Mouse (Mus musculus): Measurements from ENCODE around the gene Pde11a.
A peak's percentile ranks its signal among the peaks of the same experiment; 100 is the strongest.

Gene Pde11a

DNA sequence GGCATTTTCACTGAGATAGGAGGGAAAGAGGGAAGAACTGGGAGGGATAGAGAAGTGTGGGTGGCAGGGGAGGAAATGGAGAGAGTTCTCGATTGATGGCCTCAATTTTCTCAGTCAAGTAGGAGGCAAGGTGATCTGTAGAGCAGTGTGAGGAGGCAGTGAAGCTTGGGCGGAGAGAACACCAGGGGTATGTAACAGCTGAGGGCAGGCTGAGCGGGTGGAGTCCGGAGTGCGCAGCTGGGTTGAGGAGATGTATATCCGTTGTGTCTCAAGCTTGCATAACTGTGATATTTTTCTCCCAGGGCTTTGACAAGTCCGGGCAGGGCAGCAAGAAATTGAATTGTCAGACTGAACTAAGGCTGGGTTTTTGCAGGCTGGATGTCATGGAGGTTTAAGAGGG, 281.0 kb downstream of the Pde11a start:
- no peak for DNase-seq (ENCODE audit: low spot score in 2 of 2)

DNA sequence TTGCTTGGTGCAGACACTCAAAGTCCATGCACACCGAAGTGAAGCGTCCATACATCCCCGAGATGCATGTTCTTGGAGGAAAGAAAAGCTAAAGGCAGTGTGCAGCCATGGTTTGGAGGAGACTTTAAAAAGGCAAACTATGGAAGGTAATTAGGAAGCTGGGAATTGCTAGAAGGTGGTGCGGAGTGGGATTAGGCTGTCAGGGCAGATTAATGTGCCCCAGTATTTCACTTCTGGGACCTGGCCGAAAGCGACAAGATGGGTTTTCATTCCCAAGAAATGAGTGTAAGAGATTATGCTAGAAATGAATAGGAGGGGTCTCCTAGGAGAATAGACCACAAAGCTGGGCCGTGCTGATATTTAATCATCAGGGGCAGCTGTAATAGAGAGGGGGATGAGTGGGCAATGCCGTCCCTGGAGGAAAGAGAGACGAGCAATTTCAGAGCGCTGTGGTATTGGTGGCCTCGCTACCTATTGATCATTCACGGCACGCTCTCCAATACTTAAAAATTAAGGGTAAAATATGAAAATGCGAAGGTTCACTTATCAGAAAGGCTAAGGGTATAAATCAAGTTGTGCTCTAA, 284.7 kb downstream of the Pde11a start:
- DNase-seq (ENCODE audit: low spot score in 2 of 2): no peak

DNA sequence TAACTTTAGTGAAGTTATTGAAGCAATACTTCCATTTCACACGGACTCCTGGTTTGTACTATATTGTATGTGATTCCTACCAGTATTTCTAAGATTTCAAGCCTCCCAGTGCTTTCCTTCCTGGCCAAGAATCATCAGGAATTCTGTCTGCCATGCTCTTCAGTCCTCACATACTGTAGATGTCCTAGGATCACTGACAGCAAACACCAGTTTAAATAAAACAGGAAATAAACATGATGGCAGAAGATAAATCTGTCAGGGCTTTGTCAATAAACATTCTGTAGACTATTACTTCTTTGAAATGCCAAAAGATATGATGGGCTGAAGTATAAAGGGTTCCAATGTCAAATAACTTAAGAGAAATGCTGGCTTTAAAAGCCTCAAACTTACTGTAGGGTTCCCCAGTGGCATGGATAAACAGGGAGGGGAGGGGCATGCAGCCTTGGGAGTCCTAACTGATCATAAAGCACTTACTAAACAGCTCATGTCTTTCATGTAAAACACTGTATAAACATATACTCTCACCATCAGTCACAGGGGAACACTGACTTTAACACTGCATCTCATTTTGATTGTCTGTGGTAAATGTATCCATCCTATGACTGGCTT, 285.6 kb downstream of the Pde11a start:
- no peak for DNase-seq (ENCODE audit: low spot score in 2 of 2)

DNA sequence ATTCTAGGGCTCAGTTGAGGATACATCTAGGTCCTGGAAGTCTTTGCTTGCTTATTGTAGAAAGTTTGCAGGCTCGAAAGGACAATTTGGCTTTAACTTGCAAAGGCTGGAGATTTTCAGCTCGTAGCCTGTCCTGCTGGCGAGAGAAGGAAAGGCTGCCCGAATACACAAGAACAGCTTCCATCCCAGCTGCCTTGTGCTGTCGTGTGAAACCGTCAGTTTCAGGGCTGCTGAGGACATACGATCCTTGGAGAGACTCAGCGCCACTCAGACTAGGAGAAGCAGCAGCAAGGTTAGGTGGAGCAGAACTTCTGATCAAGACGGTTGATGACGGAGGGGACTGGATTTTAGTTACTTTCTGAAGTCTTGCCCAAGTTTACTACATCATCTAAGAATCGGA, 287.2 kb downstream of the Pde11a start:
- DNase-seq (ENCODE audit: low spot score in 2 of 2): no peak

DNA sequence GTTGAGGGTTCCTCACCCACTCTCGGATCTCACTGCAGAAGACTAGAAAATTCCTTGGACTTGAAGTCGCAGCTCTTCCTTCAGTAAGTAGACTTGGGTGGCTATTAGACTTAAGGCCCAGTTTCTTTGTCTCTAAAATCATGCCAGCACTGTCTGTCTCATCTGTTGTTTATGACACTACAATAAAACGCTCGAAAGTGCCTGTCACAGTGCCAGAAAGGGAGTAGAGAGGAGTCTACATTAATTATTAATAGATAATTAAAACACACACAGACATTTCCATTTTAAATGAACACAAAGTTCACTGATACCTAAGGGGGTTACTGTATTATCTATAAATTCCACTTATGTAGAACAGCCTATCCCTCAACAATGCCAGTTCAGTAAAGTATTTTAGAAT, 287.7 kb downstream of the Pde11a start:
- no peak for DNase-seq (ENCODE audit: low spot score in 2 of 2)

DNA sequence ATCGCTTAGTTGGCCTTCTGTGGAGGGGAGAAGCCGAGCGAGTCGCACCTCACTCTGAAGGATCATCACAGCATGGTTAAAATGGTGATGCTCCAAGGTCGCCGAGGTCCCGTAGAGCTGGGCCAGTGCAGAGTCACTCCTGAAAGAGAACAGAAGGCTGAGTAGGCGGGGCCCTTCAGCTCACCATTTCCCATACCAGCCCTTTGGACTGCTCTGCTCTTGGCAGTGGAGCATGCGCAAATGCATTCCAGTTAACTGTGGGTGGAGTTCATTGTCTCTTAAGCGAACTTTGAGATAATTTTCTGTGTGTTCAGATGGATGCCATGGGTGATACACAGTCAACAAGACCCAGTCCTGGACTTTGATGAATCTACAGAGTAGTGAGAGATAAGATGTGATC, 288.5 kb downstream of the Pde11a start:
- no peak for DNase-seq (ENCODE audit: low spot score in 2 of 2)

DNA sequence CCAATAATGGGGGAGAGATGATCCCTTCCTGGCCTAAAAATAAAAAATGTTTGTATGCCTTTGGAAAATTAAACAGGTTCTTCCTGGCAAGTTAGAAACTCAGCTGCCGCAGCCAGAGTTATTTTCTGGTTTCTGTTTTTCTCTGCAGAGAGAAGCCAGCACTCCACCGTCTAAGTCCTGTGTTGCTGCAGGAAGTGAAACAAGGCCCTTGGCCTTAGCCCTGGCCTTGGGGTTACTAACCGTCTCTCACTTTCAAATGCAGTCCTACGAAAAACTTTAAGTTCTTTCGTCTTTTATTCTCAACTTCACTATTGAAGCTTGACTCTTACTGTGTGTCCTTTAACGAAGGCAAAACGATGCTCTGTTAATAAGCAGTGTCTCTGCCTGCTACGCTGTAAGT, 289.0 kb downstream of the Pde11a start:
- no peak for DNase-seq (ENCODE audit: low spot score in 2 of 2)

DNA sequence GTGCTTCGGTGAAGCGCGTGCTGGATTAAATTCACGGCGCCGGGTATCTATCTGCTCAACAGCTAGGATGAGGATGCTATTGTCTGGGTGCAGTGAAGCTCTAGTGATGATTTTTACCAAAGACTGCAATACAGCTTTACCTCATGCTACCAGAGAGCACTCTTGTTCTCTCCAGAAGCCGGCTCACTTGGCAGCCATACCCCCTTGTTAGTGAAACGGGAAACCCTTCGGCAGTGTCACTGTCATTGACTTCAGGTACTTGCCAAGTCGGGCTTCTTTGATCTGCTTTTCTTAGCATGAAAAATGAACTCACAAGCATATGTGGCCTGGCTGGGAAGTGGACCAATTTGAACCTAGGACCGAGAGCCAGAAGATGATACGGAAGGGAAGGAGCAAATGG, 290.8 kb downstream of the Pde11a start:
- DNase-seq (ENCODE audit: low spot score in 2 of 2): no peak

DNA sequence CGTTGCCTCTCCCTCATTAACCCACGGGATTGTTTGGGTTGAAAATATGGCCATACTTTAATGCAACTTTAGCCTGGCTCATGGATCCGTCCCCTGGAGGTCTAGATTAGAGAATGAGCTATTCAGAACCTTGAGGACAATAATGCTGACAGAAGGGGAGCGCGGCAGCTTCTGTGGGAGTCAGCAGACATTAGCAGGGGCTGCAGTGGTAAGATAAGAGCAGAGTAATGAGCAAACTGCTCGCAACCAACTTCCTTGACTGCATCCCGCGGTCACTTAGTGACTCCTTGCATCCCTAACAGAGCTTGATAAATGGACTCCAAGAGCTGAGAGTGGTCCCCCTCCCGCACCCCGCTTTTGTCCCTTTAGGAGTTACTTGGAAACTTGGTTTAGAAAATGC, 296.4 kb downstream of the Pde11a start:
- DNase-seq (ENCODE audit: low spot score in 2 of 2): no peak

DNA sequence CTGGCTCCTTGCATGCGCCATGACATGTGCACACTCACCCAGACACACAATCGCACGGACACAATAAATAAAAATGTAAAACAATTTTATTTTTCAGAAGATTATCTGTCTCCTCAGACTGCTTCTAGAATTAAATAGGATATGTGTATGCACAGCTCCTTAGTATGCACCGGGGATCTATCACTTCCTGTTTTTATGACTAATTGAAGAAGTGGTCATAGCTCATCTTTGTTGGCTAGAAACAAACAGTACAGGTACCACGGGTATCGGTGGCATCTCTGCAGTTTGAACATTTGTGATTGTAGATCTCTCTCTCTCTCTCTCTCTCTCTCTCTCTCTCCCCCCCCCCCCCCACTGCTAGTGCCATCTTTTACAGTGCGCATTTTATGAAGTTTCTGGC, 298.5 kb downstream of the Pde11a start:
- DNase-seq (ENCODE audit: low spot score in 2 of 2): no peak

DNA sequence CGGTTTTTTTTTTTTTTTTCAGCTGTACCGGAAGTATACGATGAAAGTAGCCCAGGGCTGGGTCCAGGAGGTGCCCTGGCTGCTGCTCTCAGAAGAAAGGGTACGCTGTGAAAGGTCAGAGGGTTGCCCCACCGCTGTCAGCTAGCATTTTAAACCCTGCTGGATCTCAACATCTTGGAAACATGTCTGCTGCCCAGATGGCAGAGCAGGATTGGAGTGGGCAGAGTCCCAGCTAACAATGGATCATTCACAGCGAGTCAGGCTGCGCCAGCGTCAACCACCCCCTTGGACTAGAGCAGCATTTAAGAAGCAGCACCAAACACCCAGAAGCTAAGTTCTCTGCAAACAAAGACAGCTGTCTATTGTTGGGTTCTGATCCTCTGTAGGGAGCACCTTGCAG, 308.5 kb downstream of the Pde11a start:
- peak; percentile 43 to 62 for DNase-seq (ENCODE audit: low spot score in 2 of 2)

DNA sequence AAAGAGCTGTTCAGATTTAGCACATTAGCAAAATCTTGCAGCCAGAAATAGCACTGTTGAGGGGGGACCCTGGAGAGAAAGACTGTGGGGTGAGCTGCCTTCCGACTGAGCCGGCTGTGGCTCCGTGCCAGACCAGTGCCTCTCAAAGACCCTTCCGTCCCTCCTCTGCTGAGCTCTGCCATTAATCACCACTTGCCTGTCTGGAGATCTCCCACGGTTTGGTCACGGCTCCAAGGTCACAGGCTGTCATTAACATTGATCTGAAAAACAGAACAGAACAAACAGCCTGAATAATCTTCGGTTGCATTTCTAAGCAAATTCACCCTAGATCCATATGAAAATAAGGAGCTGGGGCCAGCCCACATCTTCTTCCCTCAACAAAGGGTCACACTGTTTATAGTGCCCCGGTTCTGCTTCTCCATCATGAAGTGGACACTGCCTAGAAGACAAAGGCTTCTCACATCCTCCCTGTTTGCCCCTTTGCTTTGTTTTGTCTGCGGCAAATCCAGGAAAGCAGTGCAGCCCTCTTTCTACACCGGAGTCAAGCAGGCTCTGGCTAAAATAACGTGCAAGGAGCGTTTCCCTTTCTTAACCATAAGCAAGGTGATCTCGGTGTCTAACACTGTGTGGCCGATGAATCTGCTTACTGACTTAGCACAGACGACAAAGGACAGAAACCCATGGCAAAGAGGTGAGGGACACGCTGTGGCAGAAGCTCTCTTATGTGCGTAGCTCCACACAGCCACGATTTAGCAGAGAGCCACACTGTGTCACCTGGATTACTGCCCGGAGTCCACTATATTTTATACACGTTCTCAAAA, 309.3 kb downstream of the Pde11a start:
- peak; percentile 15 to 19 for DNase-seq (ENCODE audit: low spot score in 2 of 2)

DNA sequence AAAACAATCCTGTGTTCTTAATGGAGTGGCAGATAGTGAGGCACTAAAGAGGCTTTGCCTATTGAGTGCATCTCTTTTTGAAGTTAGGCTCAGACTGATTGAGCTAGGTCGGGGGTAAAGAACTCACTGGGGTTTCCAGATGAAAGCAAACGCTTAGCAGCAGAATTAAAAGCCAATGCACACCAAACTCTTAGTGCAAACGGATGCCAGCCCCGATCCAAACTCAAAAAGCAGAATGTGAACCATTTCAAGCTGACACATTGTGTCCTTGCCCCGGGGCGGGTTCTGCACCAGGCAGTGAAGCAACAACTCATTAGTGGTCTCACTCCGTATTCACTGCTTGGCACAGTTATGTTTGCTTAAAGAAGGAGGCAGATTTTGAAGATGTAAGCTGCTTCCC, 321.7 kb downstream of the Pde11a start:
- DNase-seq (ENCODE audit: low spot score in 2 of 2): no peak

DNA sequence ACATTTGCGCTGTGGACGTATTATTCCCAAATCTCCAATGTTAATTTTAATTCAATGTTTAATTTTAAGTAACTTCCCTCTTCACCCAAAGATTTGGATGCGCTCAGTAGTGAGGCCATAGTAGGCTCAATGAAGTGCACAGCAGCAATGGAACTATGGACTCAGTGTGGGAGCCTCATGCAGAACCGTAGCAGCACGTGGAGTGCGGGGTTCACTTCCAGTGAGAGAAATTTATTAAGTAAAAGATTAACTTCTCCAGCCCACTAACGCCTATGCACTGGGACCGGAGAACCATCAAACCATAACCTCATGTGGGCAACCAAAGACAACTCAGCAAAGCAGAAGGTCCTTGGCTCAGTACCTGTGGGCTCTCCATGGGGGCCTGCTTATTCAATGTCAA, 322.4 kb downstream of the Pde11a start:
- no peak for DNase-seq (ENCODE audit: low spot score in 2 of 2)

DNA sequence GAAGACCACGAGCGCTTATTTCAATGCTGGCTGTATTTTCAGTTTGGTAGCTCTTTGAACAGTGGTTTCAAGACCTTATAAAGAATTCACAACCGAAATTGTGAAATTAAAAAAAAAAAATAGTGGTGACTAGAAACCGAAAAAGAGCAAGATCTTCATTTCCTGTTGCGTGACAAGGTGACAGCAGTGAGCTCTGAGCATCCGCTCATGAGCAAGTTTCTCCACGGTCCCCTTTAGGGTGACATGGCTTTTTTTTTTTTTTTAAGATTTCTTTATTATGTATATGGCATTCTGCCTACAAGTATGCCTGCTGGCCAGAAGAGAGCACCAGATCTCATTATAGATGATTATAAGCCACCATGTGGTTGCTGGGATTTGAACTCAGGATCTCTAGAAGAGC, 323.1 kb downstream of the Pde11a start:
- no peak for DNase-seq (ENCODE audit: low spot score in 2 of 2)

DNA sequence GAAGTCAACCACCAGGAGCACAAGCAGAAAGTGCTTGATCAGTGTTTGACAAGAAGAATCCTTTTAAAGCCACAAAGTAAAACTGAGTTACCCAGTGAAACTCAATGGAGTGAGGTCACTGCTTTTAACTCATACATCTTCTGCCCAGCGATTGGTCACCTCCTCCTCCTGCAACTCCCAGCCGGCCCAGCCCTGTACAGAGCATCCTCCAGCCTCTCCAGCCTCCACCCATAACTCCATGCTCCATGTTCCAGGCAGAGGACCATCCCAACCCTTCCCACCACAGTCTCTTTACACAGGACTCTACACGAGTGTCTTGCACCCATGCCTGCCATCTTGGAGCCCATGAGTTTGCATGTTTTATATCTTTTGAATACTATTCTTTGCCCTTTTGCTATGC, 323.9 kb downstream of the Pde11a start:
- no peak for DNase-seq (ENCODE audit: low spot score in 2 of 2)

DNA sequence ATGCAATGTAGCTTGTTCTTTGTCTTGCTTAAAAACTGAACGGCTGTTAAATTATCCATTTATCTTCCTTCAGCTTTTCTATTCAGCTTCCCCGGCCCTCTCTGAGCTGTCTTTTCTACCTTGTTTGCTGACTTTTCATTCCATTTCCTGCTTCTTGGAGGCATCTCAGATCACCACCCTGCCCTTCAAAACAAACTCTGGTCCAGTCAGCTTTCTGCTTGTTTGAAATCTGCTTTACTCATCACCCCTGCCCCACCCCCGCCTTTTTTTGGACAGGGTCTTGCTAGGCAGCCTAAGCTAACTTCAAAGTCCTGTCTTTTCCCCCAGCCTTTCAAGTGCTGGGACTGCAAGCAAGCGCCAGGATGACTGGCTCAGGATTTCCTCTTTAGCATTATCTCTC, 332.4 kb downstream of the Pde11a start:
- DNase-seq (ENCODE audit: low spot score in 2 of 2): no peak

DNA sequence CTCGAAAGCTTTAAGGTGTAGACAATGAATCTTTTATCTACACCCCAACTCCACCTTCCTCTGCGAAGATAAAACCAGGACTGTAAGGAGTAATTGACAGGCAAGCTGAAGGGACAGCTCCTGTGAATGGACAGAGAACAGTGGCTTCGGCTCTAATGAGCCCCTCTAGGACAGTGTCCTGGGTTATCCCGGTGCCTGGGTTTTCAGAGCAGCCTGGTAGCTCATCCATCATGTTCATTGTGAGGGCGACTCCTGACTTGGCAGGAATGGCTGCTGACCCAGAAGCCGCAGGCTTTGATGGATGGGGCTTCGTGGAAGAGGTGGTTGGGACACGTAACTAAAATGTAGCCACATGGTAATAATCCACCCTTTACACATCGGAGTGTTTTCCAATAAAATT, 335.7 kb downstream of the Pde11a start:
- no peak for DNase-seq (ENCODE audit: low spot score in 2 of 2)

DNA sequence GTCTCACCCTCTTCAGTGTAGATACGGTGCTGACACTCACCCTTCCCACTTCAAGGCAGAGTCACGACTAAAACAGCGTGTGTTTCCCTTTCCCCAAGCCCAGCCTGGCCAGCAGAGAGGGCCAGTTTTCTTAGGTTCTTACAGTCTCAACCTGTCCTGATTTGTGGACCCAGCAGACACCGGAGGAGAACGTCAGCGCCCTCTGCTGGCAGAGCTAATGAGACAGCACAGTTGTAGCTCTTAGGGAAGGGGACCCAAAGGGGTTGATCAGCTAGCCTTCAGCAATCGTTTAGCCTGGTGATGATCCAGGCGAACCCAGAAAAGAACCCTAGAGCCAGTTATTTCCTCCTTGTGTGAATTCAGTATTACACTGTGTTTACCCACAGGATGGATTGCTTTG, 337.2 kb downstream of the Pde11a start:
- peak; percentile 45 to 47 for DNase-seq (ENCODE audit: low spot score in 2 of 2)

DNA sequence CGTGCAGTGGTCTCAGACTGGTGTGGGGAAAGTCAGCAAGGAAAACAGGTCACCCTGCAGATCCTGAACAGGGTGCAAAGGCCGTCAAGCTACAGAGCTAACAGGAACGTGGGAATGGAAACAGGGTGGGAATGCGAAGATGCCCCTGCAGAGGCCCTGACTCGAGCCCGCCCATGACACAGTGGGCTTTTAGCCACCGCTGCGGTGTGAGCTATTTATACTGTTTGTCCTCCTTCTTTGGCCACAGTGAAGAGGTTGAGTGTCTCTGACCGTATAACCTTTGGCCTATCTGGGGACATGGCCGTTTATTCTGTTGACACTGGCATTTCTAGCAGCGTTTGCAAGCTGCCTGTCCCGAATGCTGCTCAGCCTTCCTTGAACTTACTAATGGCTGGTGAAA, 338.9 kb downstream of the Pde11a start:
- DNase-seq (ENCODE audit: low spot score in 2 of 2): no peak

DNA sequence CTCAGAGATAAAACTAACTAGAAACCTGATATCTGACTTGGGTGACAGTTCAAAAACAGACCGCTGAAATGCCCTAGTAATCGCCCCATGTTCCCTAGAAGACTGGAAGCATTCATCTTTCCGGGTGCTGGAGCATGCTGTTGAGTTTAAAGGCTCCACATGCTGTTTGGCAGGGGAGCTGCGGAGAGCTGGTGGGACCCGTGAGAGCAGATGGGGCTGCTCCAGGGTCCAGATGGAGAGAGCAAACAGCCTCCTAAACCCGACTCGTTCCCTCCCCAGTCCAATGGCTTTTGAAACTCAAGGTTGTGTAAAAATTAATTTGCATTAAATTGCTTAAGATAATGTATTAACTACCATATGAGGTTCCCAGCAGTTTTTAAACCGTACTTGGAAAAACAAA, 339.9 kb downstream of the Pde11a start:
- no peak for DNase-seq (ENCODE audit: low spot score in 2 of 2)

DNA sequence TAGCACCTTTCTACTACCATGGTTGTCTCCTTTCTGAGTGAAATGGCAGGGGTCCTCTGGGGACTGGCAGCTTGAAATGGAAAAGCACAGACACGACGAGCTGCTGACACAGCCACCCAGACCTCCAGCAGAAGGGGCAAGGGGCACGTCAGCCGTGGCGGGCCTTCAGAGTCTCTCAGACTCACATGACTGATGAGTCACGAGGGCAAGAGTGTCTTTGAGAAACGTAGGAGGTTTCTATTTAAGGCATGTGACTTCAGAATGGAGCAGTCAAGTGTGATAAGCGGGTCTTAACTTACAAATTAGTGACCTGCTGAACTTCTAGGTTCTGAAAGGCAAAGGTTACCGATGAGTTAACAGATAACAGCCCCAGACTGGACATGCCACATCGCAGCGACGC, 340.8 kb downstream of the Pde11a start:
- DNase-seq (ENCODE audit: low spot score in 2 of 2): no peak

DNA sequence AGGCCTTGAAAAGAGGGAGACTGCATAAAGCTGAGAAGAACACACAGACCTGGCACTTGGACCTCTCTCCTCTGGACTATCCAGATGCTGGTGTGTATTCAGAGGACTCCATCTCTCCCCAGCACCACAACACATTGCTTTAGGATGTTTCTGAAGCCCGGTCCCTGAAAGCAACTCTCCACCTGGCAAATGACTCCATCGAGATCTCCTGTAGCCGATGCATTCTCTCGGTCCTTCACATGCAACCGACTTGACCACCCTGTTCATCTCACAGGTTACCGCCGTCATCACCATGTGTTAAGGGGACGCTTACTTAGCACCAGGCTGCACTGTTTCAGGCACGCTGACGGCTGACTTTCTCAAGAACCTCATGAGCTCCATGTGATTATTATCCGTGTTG, 343.7 kb downstream of the Pde11a start:
- no peak for DNase-seq (ENCODE audit: low spot score in 2 of 2)
